Mouse (Mus musculus): ENCODE results near the gene Dynlt1b. TPM values are rescaled to one million over a fixed set of nuclear protein-coding genes. Genes with fewer than 3 reads are reported as not detected.
"Not testable (repeated sequence)": the region's sequence is repeated elsewhere in the genome, so short reads cannot be mapped to it uniquely, and the experiment has no call there.

Gene Dynlt1b
- polyA plus RNA-seq, 1 experiment = 230 TPM

DNA sequence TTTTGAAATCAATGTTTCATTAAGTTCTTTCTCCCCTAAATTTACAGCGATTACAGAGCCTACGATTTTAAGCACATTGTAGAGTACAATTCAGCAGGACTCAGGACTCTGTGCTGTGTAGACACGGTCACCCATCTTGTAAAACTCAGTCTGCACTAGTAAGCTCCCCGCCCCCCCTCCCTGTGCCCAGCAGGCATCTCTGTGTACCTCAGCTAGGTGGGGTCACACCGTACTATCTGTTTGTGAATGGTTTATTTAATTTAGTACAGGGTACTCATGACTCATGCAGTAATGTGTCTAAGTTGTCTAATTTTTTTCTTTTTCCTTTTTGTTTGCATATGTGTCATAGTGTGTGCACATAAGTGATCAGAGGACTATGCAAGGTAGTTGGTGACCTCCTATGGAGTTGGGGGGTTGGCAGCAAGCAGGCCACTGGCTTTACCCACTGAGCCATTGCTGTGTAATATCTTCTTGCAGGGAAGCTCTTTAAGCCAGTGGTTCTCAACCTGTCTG lies 31.2 kb downstream of the Dynlt1b start:
- not testable (repeated sequence) for DNase-seq (ENCODE audit: low spot score)

DNA sequence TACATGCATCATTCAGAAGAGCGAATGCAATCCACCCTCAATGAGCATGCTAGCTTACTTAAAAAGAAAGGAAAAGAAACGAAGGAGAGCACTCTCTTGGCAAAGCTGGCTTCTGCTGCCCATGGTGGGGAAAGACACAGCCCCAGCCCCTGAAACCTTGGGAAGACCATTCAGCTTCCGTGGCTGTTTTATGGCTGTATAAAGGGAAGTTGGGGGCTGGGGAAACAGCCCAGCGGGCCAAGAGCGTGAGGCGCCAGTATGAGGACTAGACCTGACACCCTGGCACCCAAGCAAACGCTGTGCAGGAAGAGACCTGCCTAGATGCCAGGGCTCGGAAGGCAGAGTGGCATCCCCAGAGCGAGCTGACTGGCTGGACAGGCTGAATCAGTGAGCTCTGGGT lies 35.8 kb downstream of the Dynlt1b start:
- DNase-seq (ENCODE audit: low spot score) = not testable (repeated sequence)

DNA sequence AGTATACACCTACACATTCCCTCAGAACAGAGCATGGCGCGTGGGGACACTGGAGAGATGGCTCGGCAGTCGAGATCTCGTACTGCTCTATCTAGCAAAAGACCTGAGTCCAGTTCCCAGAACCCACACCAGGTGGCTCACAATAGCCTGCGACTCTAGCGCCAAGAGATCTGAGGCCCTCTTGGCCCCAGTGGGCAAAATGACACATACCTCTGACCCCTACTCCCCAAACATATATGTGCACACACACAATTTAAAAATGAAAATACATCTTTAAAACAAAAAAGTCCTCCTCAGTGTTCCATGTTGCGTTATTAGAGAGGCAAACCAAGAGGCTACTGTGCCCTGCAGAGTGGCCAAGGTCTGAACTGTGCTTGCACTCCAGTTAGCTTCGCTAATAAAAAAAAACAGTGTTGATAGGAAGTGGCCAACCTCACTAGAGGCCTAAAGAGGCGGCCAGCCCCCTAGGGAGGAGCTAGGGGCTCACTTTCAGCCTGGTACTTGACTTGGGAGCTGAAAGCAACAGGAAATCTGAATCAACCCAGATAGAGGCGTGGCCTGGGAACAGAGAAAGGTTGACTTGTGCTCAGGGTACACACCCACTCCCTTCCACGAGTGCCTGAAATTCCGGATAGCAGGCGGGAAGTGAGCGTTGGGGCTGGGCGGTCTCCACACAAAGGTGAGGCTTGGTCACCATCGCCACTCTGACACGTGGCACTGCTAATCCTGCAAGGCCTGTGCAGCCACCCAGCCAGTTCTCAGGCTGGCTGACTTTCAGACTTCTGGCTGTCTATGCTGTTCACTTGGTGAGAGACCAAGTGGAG lies 37.9 kb downstream of the Dynlt1b start:
- DNase-seq (ENCODE audit: low spot score) = not testable (repeated sequence)

DNA sequence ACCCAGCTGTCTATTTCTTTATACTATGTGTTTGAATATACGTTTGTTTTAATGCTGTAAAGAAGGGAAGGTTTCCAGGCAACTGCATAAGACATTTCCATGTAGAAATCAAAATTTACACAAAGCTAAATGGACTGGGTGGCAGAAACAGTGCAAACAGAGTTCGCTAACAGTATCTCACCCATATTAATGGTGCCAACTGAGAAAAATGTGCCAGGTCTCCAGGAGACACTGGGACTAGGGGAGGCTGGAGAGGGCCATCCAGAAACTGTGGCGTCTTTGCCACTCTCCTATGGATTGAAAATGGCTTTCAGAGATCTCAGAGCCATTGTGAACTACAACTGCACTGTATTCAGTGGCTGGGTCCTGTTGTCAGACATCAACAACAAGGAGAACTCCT lies 40.1 kb downstream of the Dynlt1b start:
- DNase-seq (ENCODE audit: low spot score) = not testable (repeated sequence)

DNA sequence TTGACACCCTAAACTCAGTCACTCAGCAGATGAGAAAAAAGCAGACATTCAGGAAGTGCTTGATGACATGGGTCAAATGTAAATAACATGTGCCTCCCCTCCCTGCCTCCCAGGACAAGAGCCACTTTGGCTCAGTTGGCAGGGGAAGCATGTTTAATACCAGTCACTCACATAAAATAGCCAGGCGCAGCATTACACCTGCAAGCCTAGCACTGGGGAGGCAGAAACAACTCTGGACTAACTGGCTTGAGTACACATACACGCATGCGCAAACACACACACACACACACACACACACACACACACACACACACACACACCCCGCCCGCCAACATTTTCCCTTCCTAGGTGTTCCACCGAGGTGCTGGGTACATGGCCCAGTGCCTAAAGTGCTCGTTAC lies 40.8 kb downstream of the Dynlt1b start:
- not testable (repeated sequence) for DNase-seq (ENCODE audit: low spot score)

DNA sequence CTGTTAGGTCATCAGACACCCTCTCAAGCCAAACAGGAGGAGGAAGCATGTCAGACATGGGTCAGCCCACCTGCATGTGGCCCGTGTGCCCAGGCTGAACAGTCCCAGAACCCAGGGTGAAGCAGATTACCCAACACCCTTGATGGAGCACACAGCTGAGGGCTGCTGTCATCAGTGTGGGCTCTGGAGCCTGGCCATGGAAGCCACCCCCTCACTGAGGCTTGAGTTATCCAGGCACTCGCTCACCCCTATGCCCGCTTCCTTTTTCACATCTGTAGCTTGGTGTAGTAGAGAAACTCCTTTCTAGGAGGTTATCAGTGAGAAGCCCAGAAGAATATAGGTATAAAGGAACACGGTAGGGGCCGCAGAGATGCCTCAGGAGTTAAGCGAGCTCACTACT lies 45.4 kb downstream of the Dynlt1b start:
- not testable (repeated sequence) for DNase-seq (ENCODE audit: low spot score)

DNA sequence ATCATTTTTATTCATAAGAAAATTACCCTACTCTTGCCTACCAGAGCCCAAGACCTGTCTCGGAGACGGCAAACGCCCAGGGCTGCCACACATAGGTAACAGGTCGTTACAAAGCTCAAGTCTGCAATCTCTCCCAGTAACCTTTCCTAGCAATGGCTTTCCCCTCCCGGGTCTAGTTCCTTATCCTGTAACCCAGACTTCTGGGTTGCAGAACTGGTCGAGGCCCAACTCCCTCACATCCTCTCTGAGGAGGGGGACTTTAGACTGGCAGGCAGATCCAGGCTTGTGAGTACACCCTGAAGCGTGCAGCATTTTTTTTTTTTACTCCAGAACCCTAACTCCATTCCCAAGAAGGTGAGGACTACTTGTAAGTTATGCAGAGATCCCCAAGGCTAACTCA lies 46.0 kb downstream of the Dynlt1b start:
- not testable (repeated sequence) for DNase-seq (ENCODE audit: low spot score)

DNA sequence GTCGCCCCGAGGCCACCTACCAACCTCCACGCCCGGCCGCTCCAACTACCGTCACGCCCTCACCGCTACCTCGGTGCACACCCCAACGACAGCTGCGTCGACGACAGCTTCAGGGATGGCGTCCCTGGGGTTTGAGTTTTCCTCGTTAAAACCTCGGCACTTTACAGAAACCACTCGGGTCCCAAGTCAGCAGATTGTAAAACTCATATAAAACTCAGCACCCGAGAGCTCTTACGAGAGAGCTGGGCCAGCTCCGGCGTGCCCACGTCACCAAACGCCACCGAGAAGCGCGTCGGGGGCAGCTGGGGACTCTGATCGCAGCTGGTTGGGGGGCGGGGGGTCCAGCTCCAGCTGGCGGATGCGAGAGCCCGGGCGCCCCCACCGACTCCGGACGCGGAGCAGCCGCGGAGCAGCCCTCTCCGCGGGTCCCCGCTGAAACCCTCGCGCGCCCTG lies 46.6 kb downstream of the Dynlt1b start:
- not testable (repeated sequence) for DNase-seq (ENCODE audit: low spot score)

DNA sequence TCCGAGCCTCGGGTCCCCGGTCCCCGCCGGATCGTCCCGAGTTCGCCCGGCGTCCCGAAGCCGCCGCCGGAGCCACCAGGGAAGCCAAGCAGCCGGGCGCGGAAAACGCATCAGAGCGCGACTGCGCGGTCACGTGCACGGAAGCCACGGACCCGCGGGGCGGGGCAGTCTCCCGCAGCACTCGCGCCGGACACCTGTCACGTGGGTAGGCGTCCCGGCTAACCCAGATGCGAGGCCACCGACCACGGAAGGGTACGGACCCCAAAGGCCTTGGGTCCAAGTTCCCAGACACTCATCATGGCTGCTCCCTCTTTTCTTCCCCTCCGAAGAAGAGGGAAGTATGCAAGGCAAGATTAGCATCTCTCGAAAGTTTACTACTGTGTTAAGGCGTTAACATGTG lies 47.1 kb downstream of the Dynlt1b start:
- not testable (repeated sequence) for DNase-seq (ENCODE audit: low spot score)

DNA sequence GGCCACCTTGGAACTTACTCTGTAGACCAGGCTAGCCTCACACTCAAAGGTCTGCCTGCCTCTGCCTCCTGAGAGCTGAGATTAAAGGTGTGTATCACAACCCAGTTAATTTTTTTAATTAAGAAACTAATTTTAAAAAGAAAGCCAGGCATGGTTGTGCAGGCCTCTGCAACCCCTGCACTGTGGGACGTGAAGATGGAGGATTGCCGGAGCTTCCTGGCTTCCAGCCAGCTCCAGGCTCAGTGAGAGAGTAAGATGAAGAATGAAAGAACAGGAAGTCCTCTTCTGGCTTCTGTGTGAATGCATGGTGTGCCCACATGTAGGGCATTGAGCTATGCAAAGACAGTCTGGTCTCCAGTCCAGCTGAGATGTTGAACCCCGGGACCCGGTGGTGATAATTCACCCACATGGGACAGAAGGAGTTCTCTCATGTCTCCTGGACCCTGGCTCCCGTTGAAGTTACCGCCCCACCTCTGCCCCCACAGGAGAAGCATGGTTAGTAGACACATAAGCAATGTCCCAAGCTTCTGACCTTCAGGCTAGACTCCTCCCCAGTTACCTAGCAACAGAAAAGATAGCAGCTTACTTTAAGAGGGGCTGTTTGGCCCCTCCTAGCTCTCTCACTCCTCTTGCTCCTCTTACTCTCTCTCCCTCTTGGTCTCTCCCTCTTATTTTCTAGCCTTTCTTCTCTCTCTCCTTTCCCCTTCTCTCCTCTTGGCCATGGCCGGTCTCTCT lies 51.1 kb downstream of the Dynlt1b start:
- DNase-seq (ENCODE audit: low spot score) = not testable (repeated sequence)

DNA sequence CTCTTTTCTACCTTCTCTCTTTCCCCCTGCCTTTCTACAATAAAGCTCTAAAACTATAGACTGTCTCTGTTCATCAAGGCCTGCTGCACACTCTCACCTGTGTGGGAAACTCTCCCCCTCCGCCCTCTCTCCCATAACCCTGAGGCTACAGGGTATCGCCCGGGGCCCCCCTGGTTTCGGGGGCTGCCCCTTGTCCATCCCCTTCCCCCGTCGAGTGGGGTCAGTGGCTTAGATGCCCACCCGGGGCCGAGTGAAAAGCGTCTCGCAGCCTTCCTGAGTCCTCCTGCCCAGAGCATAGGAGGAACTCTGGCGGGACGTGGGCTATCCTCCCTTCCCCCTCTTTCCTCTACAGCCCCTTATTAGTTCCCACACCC lies 51.7 kb downstream of the Dynlt1b start:
- not testable (repeated sequence) for DNase-seq (ENCODE audit: low spot score)

DNA sequence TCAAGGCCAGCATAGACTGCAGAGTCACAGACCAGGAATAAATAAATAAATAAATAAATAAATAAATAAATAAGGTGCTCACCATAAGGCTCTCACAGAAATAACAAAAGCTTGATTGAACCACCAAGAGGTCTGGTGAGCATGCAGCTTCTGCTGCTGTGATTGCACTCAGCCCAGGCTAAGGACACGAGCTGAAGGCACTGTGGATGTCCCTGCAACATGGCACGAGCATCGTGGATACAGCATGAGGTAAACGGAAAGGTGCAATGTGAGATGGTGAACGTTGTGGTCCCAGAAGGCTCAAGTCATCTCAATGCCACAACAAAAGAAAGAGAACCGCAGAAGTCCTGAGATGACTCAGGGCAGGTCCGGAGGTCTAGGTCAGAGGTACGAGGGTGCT lies 52.3 kb downstream of the Dynlt1b start:
- not testable (repeated sequence) for DNase-seq (ENCODE audit: low spot score)

Other genes with a start within 250 kb of the Dynlt1b start
- 23.9 and 26.4 TPM in 2 replicates for gene Tmem181a, start 173.3 kb upstream of the Dynlt1b start, polyA plus RNA-seq (2012; rRNA removed)
- gene Dynlt1a, start 112.6 kb upstream of the Dynlt1b start, polyA plus RNA-seq (2012; rRNA removed) = 3.8 TPM in 2 replicates
- gene Dynlt1c, start 171.6 kb downstream of the Dynlt1b start, polyA plus RNA-seq (2012; rRNA removed) = 25.7 and 34.8 TPM in 2 replicates
- 98.0 and 99.0 TPM in 2 replicates for gene Dynlt1f, start 225.8 kb downstream of the Dynlt1b start, polyA plus RNA-seq (2012; rRNA removed)
- gene Sytl3, start 229.0 kb downstream of the Dynlt1b start, polyA plus RNA-seq (2012; rRNA removed) = 4.9 and 5.3 TPM in 2 replicates

Data from urinary bladder, adult 2 months (tissue).